Mouse (Mus musculus) embryonic facial prominence, embryonic 10.5 days (tissue): Measurements from ENCODE around the gene Tpp1. TPM values are rescaled to one million over a fixed set of nuclear protein-coding genes. Genes with fewer than 3 reads are reported as not detected.
"Not testable (repeated sequence)": the region's sequence is repeated elsewhere in the genome, so short reads cannot be mapped to it uniquely, and the experiment has no call there.

ENCODE experiments used
- DNase-seq: peaks from one replicate; pipeline ENCODE4 v3.0.0-alpha.2; 2017; ENCODE audit warnings: low spot score
- H3K27ac ChIP-seq: fragments of 300-500 bp; sonication (generic); replicated peaks from 2 replicates; pipeline ENCODE4 v1.5.1; 2016; ENCODE audit warnings: mild to moderate bottlenecking
- H3K27me3 ChIP-seq: fragments of 300-500 bp; sonication (generic); replicated peaks from 2 replicates; pipeline ENCODE4 v1.6.1; 2016; ENCODE audit warnings: low read depth, mild to moderate bottlenecking; ENCODE audit not compliant: poor library complexity, severe bottlenecking
- H3K36me3 ChIP-seq: fragments of 300-500 bp; sonication (generic); replicated peaks from 2 replicates; pipeline ENCODE4 v1.6.1; 2016; ENCODE audit warnings: mild to moderate bottlenecking, moderate library complexity
- H3K4me1 ChIP-seq: fragments of 300-500 bp; sonication (generic); 2 replicates; pipeline ENCODE4 v1.6.1; 2016
- H3K4me3 ChIP-seq: fragments of 300-500 bp; sonication (generic); 2 replicates; pipeline ENCODE4 v1.5.1; 2016; ENCODE audit warnings: mild to moderate bottlenecking, moderate library complexity
- H3K9me3 ChIP-seq: fragments of 300-500 bp; sonication (generic); 2 replicates; pipeline ENCODE4 v1.6.1; 2016; ENCODE audit warnings: mild to moderate bottlenecking
- WGBS: fragments of 180-500 bp; shearing (Covaris S2); methylation state at CpG from one replicate; pipeline ENCODE4 v1.1.7; 2016; 5-methylcytosine and 5-hydroxymethylcytosine counted together
- polyA plus RNA-seq: library from polyadenylated mRNA; unstranded; fragments of >200 nt; fragmentation: Nextera tagmentation; extraction: Ambion mirVana; gene quantifications from 2 replicates; pipeline ENCODE4 v1.2.1, GENCODE M21; 2016

Gene Tpp1
- polyA plus RNA-seq, 1 experiment from 2014 or later, result 45.0 TPM

DNA sequence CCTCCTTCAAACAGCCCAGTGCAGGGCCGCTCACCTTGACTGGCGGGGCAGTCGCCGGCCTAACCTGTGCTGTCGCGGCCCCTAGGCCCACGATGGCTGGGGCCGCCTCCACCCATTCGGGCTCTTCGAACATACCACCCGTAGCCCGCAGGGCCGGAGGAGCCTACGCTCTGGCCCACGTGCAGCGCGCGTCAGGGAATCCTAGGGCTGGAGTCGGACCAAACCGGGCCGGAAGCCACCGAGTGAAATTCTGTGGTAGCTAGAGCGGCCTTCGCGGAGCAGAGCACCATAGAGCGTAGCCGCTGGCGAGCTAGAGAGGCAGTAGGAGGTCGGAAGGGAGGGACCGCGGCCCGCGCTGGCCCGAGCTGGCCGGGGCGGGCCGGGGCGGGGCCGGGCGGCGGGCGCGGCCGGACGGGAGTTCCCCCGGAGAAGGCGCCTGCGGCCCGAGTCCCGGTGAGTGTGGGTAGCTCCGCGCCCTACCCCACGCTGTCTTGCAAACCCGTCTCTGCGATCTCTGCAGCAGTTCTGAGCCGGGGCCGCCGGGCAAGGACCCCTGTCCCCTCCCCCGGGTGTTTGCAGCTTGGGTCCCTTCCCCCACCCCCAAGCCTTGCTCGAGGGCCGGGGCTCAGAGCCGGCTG, 15.7 kb downstream of the Tpp1 start, which contains the start of gene Ilk:
Gene Ilk, plus strand, starts transcription at position 329 of the 638 bp plus-strand sequence.
- Histone ChIP-seq H3K4me1 (peaks cover 40% of the 10 kb centered on the region), H3K9me3 (no peaks in the 10 kb centered on the region), H3K4me3 (peak within 1 kb of the TSS; percentile 78), H3K36me3 (peaks cover 55% of the 10 kb centered on the region), H3K27me3 (no peaks in the 10 kb centered on the region), H3K27ac (peak within 1 kb of the TSS; percentile 90)
- under 1% methylated on average over 62 of the region's 62 CpGs for WGBS
- DNase-seq, result peak; percentile 91

GRCm38 (mm10) chr7:105735464-105735863, 16.6 kb downstream of the Tpp1 start:
- DNase-seq, H3K9me3 ChIP-seq, H3K27me3 ChIP-seq: not testable (repeated sequence)
- H3K36me3 ChIP-seq, result peaks cover 55% of the 10 kb centered on the region
- peak overlapping the region; percentile 90 for H3K27ac ChIP-seq
- WGBS, result 57% methylated on average over 4 of the region's 4 CpGs
- H3K4me3 ChIP-seq, result peak overlapping the region; percentile 78
- H3K4me1 ChIP-seq, result peaks cover 40% of the 10 kb centered on the region

- peaks cover 40% of the 10 kb centered on the region for H3K4me1 ChIP-seq
- H3K27me3 ChIP-seq, result no peaks in the 10 kb centered on the region
- H3K9me3 ChIP-seq, result no peaks in the 10 kb centered on the region
- H3K27ac ChIP-seq, result no peak overlapping the region
- H3K36me3 ChIP-seq, result peaks cover 55% of the 10 kb centered on the region
- DNase-seq, result no peak
- H3K4me3 ChIP-seq, result peak overlapping the region; percentile 78
- 87% methylated on average over 8 of the region's 8 CpGs for WGBS
Measured at GRCm38 (mm10) chr7:105734826-105735225, 17.2 kb downstream of the Tpp1 start.

DNA sequence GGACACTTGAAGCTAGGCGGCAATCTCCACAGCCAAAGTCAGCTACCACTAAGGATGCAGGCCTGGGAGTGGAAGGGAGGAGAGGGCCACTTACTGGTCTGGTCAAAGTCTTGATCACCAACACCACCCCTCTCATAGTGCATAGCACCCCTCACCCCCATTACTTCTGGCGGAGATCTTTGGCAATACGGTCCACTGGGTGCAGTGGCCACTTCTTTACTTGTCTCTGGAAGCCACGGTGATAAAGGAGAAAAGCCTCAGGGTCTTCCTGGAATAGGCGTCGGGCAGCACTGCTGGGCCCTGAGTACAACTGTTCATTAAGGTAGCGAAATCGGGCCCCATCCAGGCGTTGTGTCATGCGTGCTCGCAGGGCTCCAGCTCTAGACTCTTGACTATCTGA, 18.2 kb downstream of the Tpp1 start:
- no peak overlapping the region for H3K4me3 ChIP-seq
- H3K27me3 ChIP-seq, result no peaks in the 10 kb centered on the region
- DNase-seq, result no peak
- peaks cover 31% of the 10 kb centered on the region for H3K4me1 ChIP-seq
- no peaks in the 10 kb centered on the region for H3K9me3 ChIP-seq
- WGBS, result 94% methylated on average over 11 of the region's 11 CpGs
- peaks cover 62% of the 10 kb centered on the region for H3K36me3 ChIP-seq
- no peak overlapping the region for H3K27ac ChIP-seq

- Histone ChIP-seq H3K9me3 (no peaks in the 10 kb centered on the region), H3K27me3 (no peaks in the 10 kb centered on the region), H3K27ac (no peak overlapping the region), H3K36me3 (peaks cover 59% of the 10 kb centered on the region), H3K4me3 (no peak overlapping the region), H3K4me1 (no peaks in the 10 kb centered on the region)
- no peak for DNase-seq
- 87% methylated on average over 6 of the region's 6 CpGs for WGBS
Measured at GRCm38 (mm10) chr7:105728701-105729428, 23.2 kb downstream of the Tpp1 start.

DNA sequence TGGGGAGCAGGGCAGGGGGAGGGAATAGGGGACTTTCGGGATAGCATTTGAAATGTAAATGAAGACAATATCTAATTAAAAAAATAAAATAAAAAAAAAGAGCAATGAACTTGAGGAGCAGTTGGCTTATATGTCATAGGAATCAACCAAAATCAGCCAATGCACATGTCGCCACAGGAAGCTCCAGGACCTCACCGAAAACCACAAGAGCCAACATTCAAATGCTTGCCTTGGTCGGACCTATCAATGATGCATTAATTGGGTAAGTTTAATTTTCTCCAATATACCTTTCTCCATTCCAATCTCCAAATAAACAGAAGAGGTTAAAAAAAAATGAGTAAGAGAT, 25.1 kb downstream of the Tpp1 start:
- Histone ChIP-seq H3K36me3 (peaks cover 40% of the 10 kb centered on the region), H3K4me1 (no peaks in the 10 kb centered on the region), H3K27ac (no peak overlapping the region), H3K4me3 (no peak overlapping the region), H3K9me3 (no peaks in the 10 kb centered on the region), H3K27me3 (no peaks in the 10 kb centered on the region)
- DNase-seq, result no peak
- 90% methylated on average over 4 of the region's 4 CpGs for WGBS

- no peaks in the 10 kb centered on the region for H3K4me1 ChIP-seq
- no peaks in the 10 kb centered on the region for H3K9me3 ChIP-seq
- 82% methylated on average over 4 of the region's 4 CpGs for WGBS
- no peak overlapping the region for H3K27ac ChIP-seq
- H3K36me3 ChIP-seq, result peaks cover 34% of the 10 kb centered on the region
- no peaks in the 10 kb centered on the region for H3K27me3 ChIP-seq
- H3K4me3 ChIP-seq, result no peak overlapping the region
- peak; percentile 28 for DNase-seq
Measured at GRCm38 (mm10) chr7:105726144-105726979, 25.7 kb downstream of the Tpp1 start.

DNA sequence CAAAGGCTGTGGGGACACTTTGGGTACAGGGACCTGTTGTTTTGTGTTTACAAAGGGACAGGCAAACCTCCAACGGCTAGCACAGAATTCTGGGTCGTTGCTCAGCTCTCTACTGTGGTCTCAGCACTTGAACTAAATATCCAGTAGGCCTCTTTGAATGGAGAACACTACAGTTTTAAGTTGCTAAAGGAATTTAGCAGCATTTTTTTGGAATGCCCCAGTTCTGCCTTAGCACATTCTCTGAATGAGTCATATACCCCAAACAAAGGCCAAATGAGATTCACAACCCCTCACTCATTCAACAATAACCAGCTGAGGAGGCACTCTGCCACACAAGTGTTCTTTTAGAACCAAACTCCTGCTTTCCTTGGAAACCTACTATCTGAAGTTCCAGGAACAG, 30.1 kb downstream of the Tpp1 start:
- Histone ChIP-seq H3K27me3 (no peaks in the 10 kb centered on the region), H3K36me3 (no peaks in the 10 kb centered on the region), H3K4me1 (no peaks in the 10 kb centered on the region), H3K27ac (no peak overlapping the region), H3K9me3 (no peaks in the 10 kb centered on the region), H3K4me3 (no peak overlapping the region)
- DNase-seq, result no peak
- 87% methylated on average over 2 of the region's 2 CpGs for WGBS

GRCm38 (mm10) chr7:105715366-105715765, 36.7 kb downstream of the Tpp1 start:
- Histone ChIP-seq H3K9me3 (no peaks in the 10 kb centered on the region), H3K27ac (no peak overlapping the region)
- 61% methylated on average over 3 of the region's 3 CpGs for WGBS

GRCm38 (mm10) chr7:105708733-105709132, 43.3 kb downstream of the Tpp1 start:
- no peaks in the 10 kb centered on the region for H3K27me3 ChIP-seq
- WGBS, result 94% methylated on average over 5 of the region's 5 CpGs
- H3K4me1 ChIP-seq, result no peaks in the 10 kb centered on the region
- H3K27ac ChIP-seq, result no peak overlapping the region
- no peaks in the 10 kb centered on the region for H3K36me3 ChIP-seq
- no peak for DNase-seq
- H3K4me3 ChIP-seq, result no peak overlapping the region
- H3K9me3 ChIP-seq, result no peaks in the 10 kb centered on the region

More at GRCm38 (mm10) chr7:105715366-105715765, 36.7 kb downstream of the Tpp1 start:
- H3K4me1 ChIP-seq, result no peaks in the 10 kb centered on the region
- no peak overlapping the region for H3K4me3 ChIP-seq
- DNase-seq, result no peak
- H3K27me3 ChIP-seq, result no peaks in the 10 kb centered on the region
- no peaks in the 10 kb centered on the region for H3K36me3 ChIP-seq

GRCm38 (mm10) chr7:105703816-105704215, 48.2 kb downstream of the Tpp1 start:
- no peak overlapping the region for H3K4me3 ChIP-seq
- no peaks in the 10 kb centered on the region for H3K9me3 ChIP-seq
- WGBS, result 88% methylated on average over 4 of the region's 4 CpGs
- DNase-seq, result no peak
- no peaks in the 10 kb centered on the region for H3K36me3 ChIP-seq
- no peaks in the 10 kb centered on the region for H3K4me1 ChIP-seq
- no peaks in the 10 kb centered on the region for H3K27me3 ChIP-seq
- H3K27ac ChIP-seq, result no peak overlapping the region

- WGBS, result 84% methylated on average over 16 of the region's 16 CpGs
- DNase-seq, result peak; percentile 5
- Histone ChIP-seq H3K36me3 (no peaks in the 10 kb centered on the region), H3K4me1 (no peaks in the 10 kb centered on the region), H3K27me3 (no peaks in the 10 kb centered on the region), H3K4me3 (no peak overlapping the region), H3K9me3 (no peaks in the 10 kb centered on the region), H3K27ac (no peak overlapping the region)
Measured at GRCm38 (mm10) chr7:105703184-105703583, 48.9 kb downstream of the Tpp1 start.
